27 mouse cellular contexts compared by ENCODE assay signal in the genomic region with DNA sequence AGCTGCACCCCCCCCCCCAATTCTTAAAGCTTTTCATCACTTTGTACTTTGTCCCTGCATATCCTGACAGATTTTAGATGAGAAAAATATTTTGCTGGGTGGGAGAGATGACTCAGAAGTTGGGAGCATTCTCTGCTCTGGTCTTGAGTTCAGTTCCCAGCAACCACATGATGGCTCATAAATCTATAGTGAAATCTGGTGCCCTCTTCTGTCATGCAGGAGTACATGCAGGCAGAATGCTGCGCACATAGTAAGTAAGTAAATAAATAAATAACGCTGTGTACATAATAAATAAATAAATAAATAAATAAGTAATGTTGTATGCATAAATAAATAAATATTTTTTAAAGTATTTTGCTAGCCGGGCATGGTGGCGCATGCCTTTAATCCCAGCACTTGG. TPM values are rescaled to one million over a fixed set of nuclear protein-coding genes. Genes with fewer than 3 reads are reported as not detected.
A peak's percentile ranks its signal among the peaks of the same experiment; 100 is the strongest.
DNase-seq lines count a peak whose midpoint lies in the region; ATAC-seq and TF ChIP-seq lines count a peak whose summit lies in the region.
"Had no signal": no experiment of that assay in that cellular context is flagged by ENCODE, and none has a peak within 500 bp of the region (broad histone marks: within the 10 kb centered on the region; RNA-seq: fewer than 3 reads in every experiment).

No protein-coding gene starts in this region.

- peaks cover 11% of the 10 kb centered on the region for H3K36me3 ChIP-seq in kidney, adult 2 months (ENCODE audit: control insufficient read depth, insufficient read depth, low read length)
- peaks cover 29% of the 10 kb centered on the region for H3K36me3 ChIP-seq in lung, postnatal 0 days (ENCODE audit: insufficient read depth, low read length)

- H3K27me3 ChIP-seq in kidney, adult 2 months (replicated peaks; ENCODE audit: control insufficient read depth, insufficient read depth, low read length): no peaks in the 10 kb centered on the region
- no peaks in the 10 kb centered on the region for H3K27me3 ChIP-seq in lung, postnatal 0 days (replicated peaks; ENCODE audit: insufficient read depth, low read length)
- H3K27me3 ChIP-seq: embryonic facial prominence, embryonic 13.5 days; forebrain, embryonic 12.5 days; limb, embryonic 15.5 days; liver, embryonic 15.5 days; midbrain, embryonic 13.5 days; neural tube, embryonic 12.5 days had no signal

- no peak for TF ChIP-seq EP300 in lung, postnatal 0 days (IDR thresholded peaks at IDR 0.05)

- no peak overlapping the region for H3K27ac ChIP-seq in kidney, adult 2 months (ENCODE audit: insufficient read depth, low read depth, low read length)
- no peak overlapping the region for H3K27ac ChIP-seq in lung, postnatal 0 days (ENCODE audit: low read length)
- H3K27ac ChIP-seq: embryonic facial prominence, embryonic 13.5 days; forebrain, embryonic 12.5 days; heart, embryonic 10.5 days; limb, embryonic 15.5 days; liver, embryonic 15.5 days; midbrain, embryonic 13.5 days; neural tube, embryonic 12.5 days had no signal

- ATAC-seq in CD4-positive, CD25-positive, alpha-beta regulatory T cell, adult 4 months: no peak
- no peak for ATAC-seq in lung, postnatal 0 days
- no peak for ATAC-seq in granulocyte monocyte progenitor cell, adult 5-6 weeks (replicated peaks; ENCODE audit: poor library complexity, severe bottlenecking)
- ATAC-seq: hindbrain, embryonic 16.5 days; midbrain, embryonic 13.5 days had no signal

- 98% methylated on average over 4 of the region's 4 CpGs for WGBS in kidney, adult 2 months
- WGBS in lung, postnatal 0 days: 97% methylated on average over 4 of the region's 4 CpGs
- 95% methylated on average over 4 of the region's 4 CpGs for WGBS in lung, adult 2 months

- DNase-seq in CD4-positive, CD25-positive, alpha-beta regulatory T cell, adult 2 months (ENCODE audit: low read depth, low spot score): peak; percentile 20
- no peak for DNase-seq in kidney, adult 2 months
- no peak for DNase-seq in kidney, adult 18-20 months
- DNase-seq in lung, postnatal 0 days (ENCODE audit: low spot score): no peak
- no peak for DNase-seq in lung, adult 2 months
- peak; percentile 58 for DNase-seq in ZHBTc4 (ENCODE audit: low read depth, low spot score)
- DNase-seq: adrenal gland, adult 2 months; cerebellum, adult 18-20 months; cerebellum, postnatal 14 days; kidney, adult 11 months; kidney, postnatal 25 days; layer of hippocampus, adult 9-11 months; left cerebral cortex, postnatal 4 days; right cerebral cortex, postnatal 25 days; spleen, adult 18-20 months; thymus, postnatal 25 days had no signal

- H3K4me1 ChIP-seq in kidney, adult 2 months (ENCODE audit: control insufficient read depth, insufficient read depth, low read length): no peaks in the 10 kb centered on the region
- H3K4me1 ChIP-seq in lung, postnatal 0 days (ENCODE audit: insufficient read depth, low read depth, low read length): no peaks in the 10 kb centered on the region
- H3K4me1 ChIP-seq in lung, adult 2 months (ENCODE audit: control insufficient read depth, insufficient read depth, low read length): no peaks in the 10 kb centered on the region
- H3K4me1 ChIP-seq: embryonic facial prominence, embryonic 13.5 days; forebrain, embryonic 12.5 days; heart, embryonic 10.5 days; limb, embryonic 15.5 days; liver, embryonic 15.5 days; midbrain, embryonic 13.5 days; neural tube, embryonic 12.5 days had no signal

- H3K9ac ChIP-seq in lung, postnatal 0 days (replicated peaks; ENCODE audit: low read depth): no peak overlapping the region
- H3K9ac ChIP-seq: embryonic facial prominence, embryonic 13.5 days; forebrain, embryonic 12.5 days; limb, embryonic 15.5 days; liver, embryonic 15.5 days; midbrain, embryonic 13.5 days; neural tube, embryonic 12.5 days had no signal

- TF ChIP-seq CTCF in kidney, adult 2 months (conservative IDR thresholded peaks at IDR 0.05; ENCODE audit: insufficient read depth, insufficient read length, low read depth, low read length): 0 out of 2 replicates have a peak, but pooled peaks have one; percentile 2
- TF ChIP-seq CTCF in lung, postnatal 0 days (IDR thresholded peaks at IDR 0.05): peak; percentile 32
- TF ChIP-seq CTCF in lung, adult 2 months (IDR thresholded peaks at IDR 0.05; ENCODE audit: insufficient read depth, low read length): no peak

- H3K9me3 ChIP-seq in lung, postnatal 0 days (ENCODE audit: low read length): no peaks in the 10 kb centered on the region
- H3K9me3 ChIP-seq: embryonic facial prominence, embryonic 13.5 days; forebrain, embryonic 12.5 days; heart, embryonic 10.5 days; limb, embryonic 15.5 days; liver, embryonic 15.5 days; midbrain, embryonic 13.5 days; neural tube, embryonic 12.5 days had no signal

- no peak overlapping the region for H3K4me3 ChIP-seq in kidney, adult 2 months (ENCODE audit: insufficient read depth, low read depth, low read length)
- no peak overlapping the region for H3K4me3 ChIP-seq in lung, postnatal 0 days (ENCODE audit: low read depth, low read length)
- H3K4me3 ChIP-seq in lung, adult 2 months (replicated peaks; ENCODE audit: extremely low read depth, low read depth, low read length): no peak overlapping the region
- H3K4me3 ChIP-seq: embryonic facial prominence, embryonic 13.5 days; erythroblast, embryonic 14.5 days; forebrain, embryonic 12.5 days; heart, embryonic 10.5 days; limb, embryonic 15.5 days; liver, embryonic 15.5 days; midbrain, embryonic 13.5 days; neural tube, embryonic 12.5 days had no signal

- TF ChIP-seq POLR2A in kidney, adult 2 months (IDR thresholded peaks at IDR 0.05; ENCODE audit: low read depth, low read length): no peak
- no peak for TF ChIP-seq POLR2A in lung, adult 2 months (IDR thresholded peaks at IDR 0.05; ENCODE audit: borderline replicate concordance, extremely low read depth, low read depth, low read length)

- no peak overlapping the region for H3K4me2 ChIP-seq in lung, postnatal 0 days (replicated peaks; ENCODE audit: low read depth, low read length)
- H3K4me2 ChIP-seq: embryonic facial prominence, embryonic 13.5 days; forebrain, embryonic 12.5 days; limb, embryonic 15.5 days; liver, embryonic 15.5 days; midbrain, embryonic 13.5 days; neural tube, embryonic 12.5 days had no signal

RNA-seq across cellular contexts. Expression of a gene that starts 41.9 kb away (rescaled TPM):
- under 1 TPM in 1 of 2 experiments, not detected in 1; 0.19 TPM for polyA plus RNA-seq in CD4-positive, CD25-positive, alpha-beta regulatory T cell, adult 4 months (2017; shearing (Covaris generic))
- polyA plus RNA-seq in kidney, adult 2 months (2012; rRNA removed): 12.9 and 16.2 TPM in 2 replicates
- polyA plus RNA-seq in lung, postnatal 0 days (2015; fragmentation: Nextera tagmentation; extraction: Ambion mirVana): 16.0 and 18.0 TPM in 2 replicates
- 26.3 and 27.5 TPM in 2 replicates for polyA plus RNA-seq in lung, adult 2 months (2012; rRNA removed)
- 2.1 and 4.2 TPM in 2 replicates for total RNA-seq in granulocyte monocyte progenitor cell, adult 5-6 weeks (2014; fragmentation: Nextera tagmentation)
- 0.88 and 0.99 TPM in 2 replicates for total RNA-seq in granulocyte monocyte progenitor cell, adult 5-6 weeks (2017)

RNA-seq across cellular contexts. Expression of a gene that starts 54.9 kb away (rescaled TPM):
- polyA plus RNA-seq in CD4-positive, CD25-positive, alpha-beta regulatory T cell, adult 4 months (2017; shearing (Covaris generic)): 10 to 100 TPM; 25.2 to 26.2 TPM
- 18.5 and 18.6 TPM in 2 replicates for polyA plus RNA-seq in kidney, adult 2 months (2012; rRNA removed)
- polyA plus RNA-seq in lung, postnatal 0 days (2015; fragmentation: Nextera tagmentation; extraction: Ambion mirVana): 9.2 and 10.1 TPM in 2 replicates
- 21.5 and 26.0 TPM in 2 replicates for polyA plus RNA-seq in lung, adult 2 months (2012; rRNA removed)
- total RNA-seq in granulocyte monocyte progenitor cell, adult 5-6 weeks (2014; fragmentation: Nextera tagmentation): 68.7 and 83.6 TPM in 2 replicates
- total RNA-seq in granulocyte monocyte progenitor cell, adult 5-6 weeks (2017): 19.4 and 19.9 TPM in 2 replicates

Comparison
In these comparisons a context has a peak if more than half of its experiments do, and no peak if none do; other contexts are left out.
1. DNase-seq: peak in CD4-positive, CD25-positive, alpha-beta regulatory T cell, adult 2 months (single experiment) and ZHBTc4 (single experiment); none in kidney, adult 2 months (single experiment), kidney, adult 18-20 months (single experiment), lung, postnatal 0 days (single experiment) and lung, adult 2 months (single experiment).
2. RNA of a gene that starts 41.9 kb away (polyA plus RNA-seq): 26.3 to 27.5 TPM in lung, adult 2 months, 16.0 to 18.0 TPM in lung, postnatal 0 days and 12.9 to 16.2 TPM in kidney, adult 2 months; 0.19 TPM in CD4-positive, CD25-positive, alpha-beta regulatory T cell, adult 4 months; every median in the first group is over 10 times any median in the second.